ENCODE assay signal across 10 mouse cellular contexts in genomic region chr19:5109659-5110453, GRCm38 (mm10). TPM values are rescaled to one million over a fixed set of nuclear protein-coding genes. Genes with fewer than 3 reads are reported as not detected.
DNase-seq lines count a peak whose midpoint lies in the region; ATAC-seq and TF ChIP-seq lines count a peak whose summit lies in the region.
"Had no signal": no experiment of that assay in that cellular context is flagged by ENCODE, and none has a peak within 500 bp of the region (broad histone marks: within the 10 kb centered on the region; RNA-seq: fewer than 3 reads in every experiment).

No protein-coding gene starts in this region.

- 68% methylated on average over 19 of the region's 19 CpGs for WGBS in cerebellum, adult 2 months
- 72% methylated on average over 19 of the region's 19 CpGs for WGBS in liver, embryonic 11.5 days
- 69% methylated on average over 18 of the region's 19 CpGs for WGBS in liver, embryonic 14.5 days (ENCODE audit: insufficient replicate concordance)

- TF ChIP-seq CTCF in cerebellum, adult 2 months (IDR thresholded peaks at IDR 0.05; ENCODE audit: borderline replicate concordance, insufficient read depth, low read depth, low read length), result peak; percentile 38
- TF ChIP-seq CTCF in MEL (IDR thresholded peaks at IDR 0.05 in 2 of 3, conservative IDR thresholded peaks at IDR 0.05 in 1 of 3; ENCODE audit: control insufficient read depth in 1 of 3, insufficient read depth in 1 of 3, low read depth in 2 of 3, low read length in 3 of 3, poor library complexity in 1 of 3, severe bottlenecking in 1 of 3), result peak; percentile 61 to 83 (median 62)
- peak; percentile 61 for TF ChIP-seq CTCF in liver, embryonic 14.5 days (IDR thresholded peaks at IDR 0.05; ENCODE audit: low read depth)

- peaks cover 19% of the 10 kb centered on the region for H3K4me1 ChIP-seq in cerebellum, adult 2 months (ENCODE audit: control insufficient read depth, insufficient read depth, low read length)
- H3K4me1 ChIP-seq in liver, embryonic 11.5 days (replicated peaks; ENCODE audit: control insufficient read depth, insufficient read depth, low read length), result peaks cover 22% of the 10 kb centered on the region
- peaks cover 2 to 6% of the 10 kb centered on the region in 2 experiments; a peak in 3 of 4 replicates for H3K4me1 ChIP-seq in MEL (ENCODE audit: control insufficient read depth in 1 of 2, insufficient read depth in 2 of 2, low read length in 2 of 2)
- H3K4me1 ChIP-seq in liver, embryonic 14.5 days (replicated peaks; ENCODE audit: control insufficient read depth in 2 of 2, insufficient read depth in 2 of 2, low read length in 1 of 2), result peaks cover 4 to 11% of the 10 kb centered on the region in 2 experiments

- no peak for TF ChIP-seq EP300 in MEL (IDR thresholded peaks at IDR 0.05; ENCODE audit: low read depth in 1 of 2, low read length in 2 of 2)
- no peak for TF ChIP-seq EP300 in liver, embryonic 14.5 days (IDR thresholded peaks at IDR 0.05; ENCODE audit: low read depth)

- H3K36me3 ChIP-seq in liver, embryonic 11.5 days (ENCODE audit: control insufficient read depth, insufficient read depth, low read length), result peaks cover 6% of the 10 kb centered on the region
- H3K36me3 ChIP-seq in MEL (ENCODE audit: control insufficient read depth in 1 of 2, insufficient read depth in 2 of 2, low read length in 2 of 2), result peaks cover 0 to 6% of the 10 kb centered on the region in 2 experiments; a peak in 2 of 4 replicates
- no peaks in the 10 kb centered on the region for H3K36me3 ChIP-seq in liver, embryonic 14.5 days (replicated peaks; ENCODE audit: control insufficient read depth, insufficient read depth, low read depth)

- DNase-seq in cerebellum, adult 2 months, result peak in 1 of 2 experiments; percentile 36
- DNase-seq in liver (peak; percentile 52), MEL (ENCODE audit: low read depth, low spot score) (peak; percentile 50)
- no peak for DNase-seq in liver, embryonic 11.5 days (ENCODE audit: low spot score)
- no peak for DNase-seq in liver, embryonic 14.5 days (ENCODE audit: low read depth in 3 of 3, low spot score in 3 of 3)
- no peak for DNase-seq in right cerebral cortex, postnatal 10 days (ENCODE audit: low spot score in 2 of 2)
- DNase-seq in heart, adult 18-20 months, result no peak

- no peaks in the 10 kb centered on the region for H3K27me3 ChIP-seq in cerebellum, adult 2 months (ENCODE audit: control insufficient read depth, insufficient read depth, low read length)
- H3K27me3 ChIP-seq in liver, embryonic 11.5 days (replicated peaks; ENCODE audit: control insufficient read depth, insufficient read depth, low read length), result no peaks in the 10 kb centered on the region
- no peaks in the 10 kb centered on the region for H3K27me3 ChIP-seq in MEL (ENCODE audit: control insufficient read depth in 1 of 2, insufficient read depth in 2 of 2, low read length in 2 of 2)
- no peaks in the 10 kb centered on the region for H3K27me3 ChIP-seq in liver, embryonic 14.5 days (ENCODE audit: control insufficient read depth, insufficient read depth, low read length)
- H3K27me3 ChIP-seq: heart, embryonic 15.5 days; limb, embryonic 15.5 days had no signal

- no peak overlapping the region for H3K4me2 ChIP-seq in liver, embryonic 11.5 days
- no peak overlapping the region for H3K4me2 ChIP-seq in liver, embryonic 14.5 days (ENCODE audit: low read depth)
- H3K4me2 ChIP-seq: heart, embryonic 15.5 days; limb, embryonic 15.5 days had no signal

- ATAC-seq in cerebellum, adult (ENCODE audit: insufficient number of reproducible peaks, low FRiP score, low TSS enrichment), result no peak
- no peak for ATAC-seq in liver, embryonic 11.5 days (replicated peaks; ENCODE audit: low FRiP score)
- ATAC-seq in liver, embryonic 14.5 days (ENCODE audit: insufficient read depth), result no peak

- TF ChIP-seq RAD21 in MEL (IDR thresholded peaks at IDR 0.05; ENCODE audit: low read depth, low read length), result no peak

- no peak overlapping the region; the same call in 1 of the 2 replicates for H3K9ac ChIP-seq in liver, embryonic 11.5 days (ENCODE audit: low read depth, low read length)
- H3K9ac ChIP-seq in MEL (ENCODE audit: control insufficient read depth, low read depth, low read length, poor library complexity, severe bottlenecking), result no peak overlapping the region
- H3K9ac ChIP-seq in liver, embryonic 14.5 days (replicated peaks), result no peak overlapping the region
- H3K9ac ChIP-seq: heart, embryonic 15.5 days; limb, embryonic 15.5 days had no signal

- no peak overlapping the region for H3K4me3 ChIP-seq in cerebellum, adult 2 months (replicated peaks; ENCODE audit: insufficient read depth, low read depth, low read length)
- H3K4me3 ChIP-seq in liver, embryonic 11.5 days (ENCODE audit: low read depth, low read length), result no peak overlapping the region
- H3K4me3 ChIP-seq in MEL (ENCODE audit: control insufficient read depth in 1 of 2, insufficient read depth in 1 of 2, low read depth in 2 of 2, low read length in 2 of 2), result no peak overlapping the region
- H3K4me3 ChIP-seq in liver, embryonic 14.5 days (ENCODE audit: insufficient read depth in 1 of 2, low read depth in 2 of 2, low read length in 2 of 2), result no peak overlapping the region
- H3K4me3 ChIP-seq: heart, embryonic 15.5 days; limb, embryonic 15.5 days had no signal

- H3K27ac ChIP-seq in cerebellum, adult 2 months (ENCODE audit: insufficient read depth, low read length), result no peak overlapping the region
- no peak overlapping the region for H3K27ac ChIP-seq in liver, embryonic 11.5 days (ENCODE audit: low read depth, low read length)
- no peak overlapping the region for H3K27ac ChIP-seq in MEL (ENCODE audit: control insufficient read depth, low read depth, low read length)
- H3K27ac ChIP-seq in liver, embryonic 14.5 days, result no peak overlapping the region
- H3K27ac ChIP-seq: heart, embryonic 15.5 days; limb, embryonic 15.5 days had no signal

- H3K9me3 ChIP-seq in liver, embryonic 11.5 days (ENCODE audit: control insufficient read depth, low read length), result no peaks in the 10 kb centered on the region
- no peaks in the 10 kb centered on the region for H3K9me3 ChIP-seq in MEL (replicated peaks; ENCODE audit: insufficient read depth, low read length)
- H3K9me3 ChIP-seq in liver, embryonic 14.5 days (ENCODE audit: control insufficient read depth, low read length), result no peaks in the 10 kb centered on the region
- H3K9me3 ChIP-seq: heart, embryonic 15.5 days; limb, embryonic 15.5 days had no signal

- no peak for TF ChIP-seq POLR2A in cerebellum, adult 2 months (IDR thresholded peaks at IDR 0.05; ENCODE audit: borderline replicate concordance, insufficient read depth, low read length)
- TF ChIP-seq POLR2A in MEL (IDR thresholded peaks at IDR 0.05; ENCODE audit: control insufficient read depth in 1 of 2, insufficient read depth in 1 of 2, low read depth in 1 of 2, low read length in 2 of 2, poor library complexity in 1 of 2), result no peak

- H3K79me2 ChIP-seq in MEL (ENCODE audit: control insufficient read depth, insufficient read depth, low read length, poor library complexity), result peaks cover 9% of the 10 kb centered on the region; the same call in 1 of the 2 replicates

RNA-seq across cellular contexts. Expression of gene Rab1b, which starts 3.0 kb away (rescaled TPM):
- polyA plus RNA-seq in cerebellum, adult 2 months (2012; rRNA removed), result 191 and 195 TPM in 2 replicates
- 180 and 185 TPM in 2 replicates for polyA plus RNA-seq in liver, embryonic 11.5 days (2014; fragmentation: Nextera tagmentation; extraction: Ambion mirVana)
- 86.4 and 94.9 TPM in 2 replicates for total RNA-seq in MEL (2012; rRNA removed)
- 100 to 1,000 TPM in 1 of 2 experiments, not detected in 1; 162 TPM for polyA plus RNA-seq in MEL (2012; ENCODE audit: insufficient read depth in 1 of 2, insufficient read length in 2 of 2, low read depth in 1 of 2, low replicate concordance in 2 of 2, missing spikeins in 1 of 2)
- 50.6 and 58.8 TPM in 2 replicates for polyA plus RNA-seq in liver, embryonic 14.5 days (2012; rRNA removed)
- 76.2 and 84.8 TPM in 2 replicates for polyA plus RNA-seq in liver, embryonic 14.5 days (2014; fragmentation: Nextera tagmentation; extraction: Ambion mirVana)
- 100 to 1,000 TPM; 190 to 204 TPM for total RNA-seq in heart, adult 18-20 months (2021)

RNA-seq across cellular contexts. Expression of gene Klc2, which starts 8.5 kb away (rescaled TPM):
- 318 and 338 TPM in 2 replicates for polyA plus RNA-seq in cerebellum, adult 2 months (2012; rRNA removed)
- 7.3 and 8.3 TPM in 2 replicates for polyA plus RNA-seq in liver, embryonic 11.5 days (2014; fragmentation: Nextera tagmentation; extraction: Ambion mirVana)
- 7.3 TPM in 2 replicates for total RNA-seq in MEL (2012; rRNA removed)
- polyA plus RNA-seq in MEL (2012; ENCODE audit: insufficient read depth in 1 of 2, insufficient read length in 2 of 2, low read depth in 1 of 2, low replicate concordance in 2 of 2, missing spikeins in 1 of 2), result 10 to 100 TPM in 1 of 2 experiments, not detected in 1; 30.3 TPM
- 2.3 and 3.5 TPM in 2 replicates for polyA plus RNA-seq in liver, embryonic 14.5 days (2012; rRNA removed)
- 1.3 and 1.6 TPM in 2 replicates for polyA plus RNA-seq in liver, embryonic 14.5 days (2014; fragmentation: Nextera tagmentation; extraction: Ambion mirVana)
- total RNA-seq in heart, adult 18-20 months (2021), result 10 to 100 TPM; 48.9 to 54.0 TPM

RNA-seq across cellular contexts. Expression of gene Cnih2, which starts 11.5 kb away (rescaled TPM):
- polyA plus RNA-seq in cerebellum, adult 2 months (2012; rRNA removed), result 89.3 and 90.3 TPM in 2 replicates
- 8.4 and 9.5 TPM in 2 replicates for polyA plus RNA-seq in liver, embryonic 11.5 days (2014; fragmentation: Nextera tagmentation; extraction: Ambion mirVana)
- total RNA-seq in MEL (2012; rRNA removed), result 0.65 and 1.0 TPM in 2 replicates
- polyA plus RNA-seq in MEL (2012; ENCODE audit: insufficient read depth in 1 of 2, insufficient read length in 2 of 2, low read depth in 1 of 2, low replicate concordance in 2 of 2, missing spikeins in 1 of 2), result 1 to 10 TPM in 1 of 2 experiments, not detected in 1; 2.7 TPM
- polyA plus RNA-seq in liver, embryonic 14.5 days (2012; rRNA removed), result 0.63 and 1.0 TPM in 2 replicates
- polyA plus RNA-seq in liver, embryonic 14.5 days (2014; fragmentation: Nextera tagmentation; extraction: Ambion mirVana), result 0.50 and 0.73 TPM in 2 replicates
- under 1 TPM in 1 of 2 experiments, not detected in 1; 0.31 TPM for total RNA-seq in heart, adult 18-20 months (2021)

RNA-seq across cellular contexts. Expression of gene Yif1a, which starts 21.5 kb away (rescaled TPM):
- 98.4 and 103 TPM in 2 replicates for polyA plus RNA-seq in cerebellum, adult 2 months (2012; rRNA removed)
- polyA plus RNA-seq in liver, embryonic 11.5 days (2014; fragmentation: Nextera tagmentation; extraction: Ambion mirVana), result 77.8 and 83.4 TPM in 2 replicates
- 57.5 and 64.3 TPM in 2 replicates for total RNA-seq in MEL (2012; rRNA removed)
- 10 to 100 TPM in 1 of 2 experiments, not detected in 1; 54.0 TPM for polyA plus RNA-seq in MEL (2012; ENCODE audit: insufficient read depth in 1 of 2, insufficient read length in 2 of 2, low read depth in 1 of 2, low replicate concordance in 2 of 2, missing spikeins in 1 of 2)
- 34.7 and 37.0 TPM in 2 replicates for polyA plus RNA-seq in liver, embryonic 14.5 days (2012; rRNA removed)
- polyA plus RNA-seq in liver, embryonic 14.5 days (2014; fragmentation: Nextera tagmentation; extraction: Ambion mirVana), result 58.6 and 60.0 TPM in 2 replicates
- total RNA-seq in heart, adult 18-20 months (2021), result 100 to 1,000 TPM in 1 of 2 experiments, 10 to 100 TPM in 1; 97.6 to 104 TPM

RNA-seq across cellular contexts. Expression of gene Tmem151a, which starts 24.5 kb away (rescaled TPM):
- 84.0 and 102 TPM in 2 replicates for polyA plus RNA-seq in cerebellum, adult 2 months (2012; rRNA removed)
- 2.6 TPM in 2 replicates for polyA plus RNA-seq in liver, embryonic 11.5 days (2014; fragmentation: Nextera tagmentation; extraction: Ambion mirVana)
- total RNA-seq in MEL (2012; rRNA removed), result 0.29 TPM in 1 of 2 replicates, not detected in the other
- under 1 TPM in 1 of 2 experiments, not detected in 1; 0.63 TPM for polyA plus RNA-seq in MEL (2012; ENCODE audit: insufficient read depth in 1 of 2, insufficient read length in 2 of 2, low read depth in 1 of 2, low replicate concordance in 2 of 2, missing spikeins in 1 of 2)
- polyA plus RNA-seq in liver, embryonic 14.5 days (2012; rRNA removed), result 0.18 and 0.21 TPM in 2 replicates
- 0.25 and 0.28 TPM in 2 replicates for polyA plus RNA-seq in liver, embryonic 14.5 days (2014; fragmentation: Nextera tagmentation; extraction: Ambion mirVana)
- 1 to 10 TPM; 1.6 to 2.3 TPM for total RNA-seq in heart, adult 18-20 months (2021)

Comparison
In these comparisons a context has a peak if more than half of its experiments do, and no peak if none do; other contexts are left out.
1. DNase-seq: peak in liver (single experiment) and MEL (single experiment); none in liver, embryonic 11.5 days (single experiment), liver, embryonic 14.5 days (0 of 3), right cerebral cortex, postnatal 10 days (0 of 2) and heart, adult 18-20 months (0 of 2).
2. Peak in every context shown above with its lines, with median percentiles within 50 percentile points of each other: CTCF ChIP-seq.